Mouse (Mus musculus) embryo, embryonic 11 days (tissue): ENCODE measurements around the gene St8sia4.

Experiments
- DNase-seq: peaks from one replicate; pipeline ENCODE4 v3.0.0-alpha.2; 2015

Gene St8sia4

DNA sequence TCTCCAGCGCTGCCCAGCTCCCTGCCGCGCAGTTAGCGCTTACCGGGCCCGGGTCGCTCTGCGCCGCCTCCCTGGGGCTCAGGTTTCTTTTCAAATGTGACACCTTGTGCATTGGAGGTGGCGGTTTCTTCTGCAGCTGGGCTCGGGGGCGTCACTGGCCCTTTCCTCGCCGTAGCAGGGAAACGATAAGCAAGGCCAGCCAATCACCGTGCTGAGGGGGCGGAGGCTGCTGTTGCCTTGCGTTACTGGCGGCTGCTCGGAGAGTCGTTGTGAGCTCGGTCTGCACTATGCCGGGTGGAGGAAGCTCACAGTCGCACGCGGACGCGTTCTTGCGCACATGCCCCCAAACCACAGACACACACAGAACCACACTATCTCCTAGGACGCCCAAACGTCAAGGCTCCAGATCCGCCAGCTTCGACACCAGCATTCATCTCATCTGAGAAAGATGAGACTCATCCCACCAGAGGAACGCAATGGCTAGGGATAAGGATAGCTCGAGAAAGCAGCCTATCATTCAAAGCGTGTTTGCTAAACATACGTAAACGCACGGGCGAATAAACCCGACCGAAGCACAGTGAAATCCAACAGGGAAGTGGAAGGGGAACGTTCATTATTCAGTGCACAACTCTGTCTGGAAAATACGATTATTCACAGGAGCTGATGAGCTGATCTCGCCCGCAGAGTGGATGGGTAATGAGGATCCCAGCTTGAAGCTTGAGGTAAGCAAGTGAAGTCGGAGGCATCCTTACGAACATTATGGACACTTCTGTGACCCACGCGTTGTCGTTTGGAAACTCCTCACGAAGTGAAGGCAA, at the start of gene St8sia4:
St8sia4 (minus strand) TSS at position 137 of the 818 bp plus-strand sequence.
- DNase-seq, result peak; percentile 93

DNA sequence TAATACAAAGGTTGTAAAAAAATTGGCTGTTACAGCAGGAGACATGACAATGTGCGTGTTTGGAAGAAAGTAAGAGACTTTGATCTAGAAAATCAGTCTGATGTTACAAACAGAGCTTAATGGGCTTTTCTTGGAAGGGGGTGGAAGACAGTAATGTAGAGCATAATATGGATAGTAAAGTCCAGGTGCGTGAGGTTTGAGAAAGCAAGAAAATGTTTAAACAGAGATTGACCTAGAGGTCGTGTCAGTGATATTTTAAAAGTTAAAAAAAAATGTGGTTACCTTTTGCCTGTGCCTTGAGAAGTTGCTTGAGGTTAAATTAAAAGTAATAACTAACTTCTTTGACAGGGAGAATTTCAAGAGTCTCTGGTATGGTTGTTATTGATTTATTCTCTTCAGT, 41.8 kb upstream of the St8sia4 start:
- DNase-seq, result no peak

DNA sequence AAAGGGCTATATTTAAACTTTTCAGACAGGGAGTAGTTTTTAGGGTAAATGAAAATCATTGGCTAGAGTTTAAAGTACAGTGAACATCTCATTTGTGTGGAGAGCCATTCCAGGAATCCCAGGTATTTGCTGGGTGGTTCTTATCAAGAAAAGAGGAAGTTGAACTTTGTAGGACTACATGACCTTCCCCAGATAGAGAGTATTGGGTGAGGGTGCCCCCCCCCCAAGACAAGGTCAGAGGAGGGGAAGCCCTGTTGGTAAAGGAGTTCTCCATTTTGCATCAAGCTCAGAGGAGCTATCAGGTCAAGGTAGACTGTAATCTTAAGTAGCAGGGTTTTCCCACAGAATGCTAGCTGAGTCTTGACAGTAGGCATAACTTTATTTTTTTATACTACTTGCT, 32.5 kb upstream of the St8sia4 start:
- DNase-seq, result no peak

DNA sequence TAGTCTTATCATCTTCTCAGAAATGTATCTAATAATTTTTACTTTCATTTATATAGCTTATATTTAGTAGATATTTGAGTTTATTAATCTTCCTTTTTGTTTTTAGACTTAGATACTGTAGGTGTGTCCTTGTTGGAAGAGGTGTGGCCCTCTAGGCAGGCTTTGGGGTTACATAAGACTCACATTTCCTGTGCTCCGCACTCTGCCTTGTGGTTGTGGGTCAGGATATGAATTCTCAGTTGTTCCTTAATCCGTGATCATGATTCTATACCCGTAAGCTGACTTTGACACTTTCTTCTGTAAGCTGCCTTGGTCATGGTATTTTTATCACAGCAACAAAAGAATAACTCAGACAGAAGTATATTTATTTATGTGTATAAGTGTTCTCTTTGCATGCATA, 6.7 kb upstream of the St8sia4 start:
- DNase-seq, result no peak

DNA sequence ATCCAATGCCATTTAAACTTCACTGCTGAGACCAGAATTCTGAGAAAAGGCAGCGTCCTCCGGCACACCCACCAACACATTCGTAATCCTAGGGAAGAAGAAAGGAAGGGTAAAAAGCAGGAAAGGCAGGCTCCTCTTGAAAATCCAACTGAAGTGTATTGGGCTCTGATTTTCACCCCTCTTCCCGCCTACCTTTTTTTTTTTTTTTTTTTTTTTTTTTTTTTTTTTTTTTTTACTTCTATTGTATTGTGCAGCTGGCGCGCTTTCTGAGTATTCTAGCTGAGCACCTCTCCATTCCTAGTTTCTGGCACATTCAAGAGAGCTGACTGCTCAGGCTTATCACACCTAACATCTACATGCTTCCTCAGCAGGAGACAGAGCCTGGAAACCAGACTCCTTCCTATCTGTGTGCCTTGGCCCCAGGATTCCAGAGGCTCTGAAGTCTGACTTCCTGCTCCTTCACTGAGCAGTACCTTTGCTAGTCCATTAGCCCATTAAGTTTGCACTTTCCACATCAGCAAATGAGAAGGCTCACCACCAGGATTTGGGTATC, 958 bp upstream of the St8sia4 start:
- peak; percentile 44 for DNase-seq

DNA sequence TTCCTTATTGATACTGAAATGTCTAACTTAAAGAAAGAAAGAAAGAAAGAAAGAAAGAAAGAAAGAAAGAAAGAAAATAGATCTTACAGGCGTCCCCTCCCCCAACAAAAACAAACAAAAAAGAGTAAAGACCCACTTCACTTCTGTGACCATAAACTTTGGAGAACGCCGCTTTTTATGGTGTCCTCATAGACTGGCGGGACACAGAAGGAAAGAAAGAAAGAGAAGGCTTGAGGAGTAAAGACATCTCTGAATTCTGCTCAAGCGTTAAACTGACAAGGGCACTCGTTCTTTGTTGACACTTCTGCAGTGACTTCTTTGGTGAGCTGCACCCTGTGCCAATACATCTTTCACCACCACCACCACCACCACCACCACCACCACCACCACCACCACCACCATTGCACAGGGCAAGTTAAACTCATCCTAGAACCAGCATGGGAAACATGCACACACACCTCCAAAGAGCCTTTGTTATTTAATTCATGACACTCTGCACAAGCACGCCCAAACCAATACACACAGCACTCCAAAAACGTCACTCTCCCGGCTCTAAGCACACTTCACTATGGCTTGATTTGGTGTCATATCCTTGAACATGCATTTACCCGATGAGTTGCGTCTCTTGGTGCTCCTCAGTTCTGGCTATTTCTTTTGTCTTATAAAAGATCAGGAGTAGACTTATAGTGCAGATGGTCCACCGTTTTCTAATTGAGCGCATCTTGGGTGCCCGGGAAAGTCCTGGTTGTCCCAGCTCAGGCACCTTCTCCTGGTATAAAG, 640 bp downstream of the St8sia4 start:
- peak; percentile 20 for DNase-seq

DNA sequence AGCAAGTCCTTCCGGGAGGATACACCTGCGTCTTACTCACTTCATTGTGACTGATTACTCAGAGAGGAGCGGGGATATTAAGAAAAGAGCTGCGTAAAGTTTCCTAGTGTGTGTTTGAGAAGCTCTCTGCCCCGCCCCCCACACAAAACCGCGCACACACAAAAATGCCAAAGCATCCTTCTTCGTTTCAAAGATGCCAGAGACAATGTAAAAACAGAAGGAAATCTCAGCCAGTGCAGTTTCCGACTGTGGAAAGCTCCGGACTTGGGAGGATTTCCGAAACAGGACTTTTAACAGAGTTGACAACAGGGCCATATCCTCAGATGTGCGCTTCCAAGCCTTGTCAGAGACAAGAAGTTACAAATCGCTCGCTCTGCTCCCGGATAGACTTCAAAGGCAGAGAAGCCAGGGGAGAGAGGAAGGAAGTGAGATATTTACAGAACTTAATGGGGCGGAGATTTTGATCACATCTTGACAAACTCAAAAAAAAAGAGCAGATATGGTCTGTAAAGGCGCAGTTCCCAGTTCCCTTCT, 1.4 kb downstream of the St8sia4 start:
- DNase-seq, result peak; percentile 56

DNA sequence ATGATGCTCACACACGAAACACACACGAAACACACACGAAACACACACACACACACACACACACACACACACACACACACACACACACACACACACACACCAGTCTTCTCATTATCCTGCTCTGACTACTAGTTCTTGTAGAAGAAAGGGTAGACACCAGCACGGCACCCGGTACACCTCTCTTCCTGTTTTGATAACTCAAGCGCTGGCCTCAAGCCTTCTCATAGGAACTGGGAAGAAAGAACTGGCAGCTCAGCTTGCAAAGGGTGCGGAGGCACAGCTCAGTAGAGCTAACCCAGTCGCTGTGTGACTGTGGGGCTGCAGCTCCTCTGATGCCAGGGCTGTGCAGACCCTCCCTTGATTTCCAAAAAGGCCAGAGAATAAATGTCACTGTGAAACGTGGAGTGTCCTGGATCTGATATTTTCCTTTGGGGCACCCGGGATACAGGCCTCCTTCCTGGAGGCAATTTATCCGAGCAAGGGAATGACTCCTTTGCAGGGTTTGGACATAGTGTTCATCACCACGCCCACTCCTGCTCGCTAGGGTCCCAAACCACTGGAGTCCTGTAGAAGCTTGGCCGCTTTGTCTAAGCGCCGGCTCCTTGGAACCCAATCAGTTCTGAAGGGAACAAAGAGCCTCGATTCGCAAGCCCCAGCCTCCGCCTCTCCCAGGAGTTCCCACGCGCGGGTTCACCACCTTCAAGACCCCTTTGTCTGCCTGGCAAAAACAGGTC, 2.2 kb downstream of the St8sia4 start:
- peak; percentile 54 for DNase-seq

DNA sequence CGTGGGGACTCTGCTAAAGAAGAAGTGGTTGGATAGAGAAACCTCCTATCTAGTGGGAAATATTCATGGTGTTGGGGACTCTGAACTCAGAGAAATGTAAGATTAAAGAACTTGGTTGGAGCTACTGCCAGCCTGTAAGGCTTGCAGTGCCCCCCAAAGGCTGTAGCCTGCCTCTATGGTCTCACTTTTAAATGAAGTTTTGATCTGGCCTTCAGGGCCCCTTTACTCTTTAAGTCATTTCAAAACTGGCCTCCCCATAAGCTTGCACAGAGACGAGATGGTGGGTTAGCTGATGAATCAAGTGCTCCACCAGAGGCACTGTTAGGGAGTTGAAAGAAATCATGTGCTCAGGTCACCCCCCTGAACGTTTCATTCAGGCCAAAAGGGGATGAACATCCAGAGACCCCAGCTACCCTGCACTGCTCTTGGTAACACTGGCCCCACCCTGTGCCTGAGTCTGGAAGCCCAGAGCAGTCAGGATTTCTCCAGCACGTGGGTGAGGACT, 3.0 kb downstream of the St8sia4 start:
- peak; percentile 22 for DNase-seq

DNA sequence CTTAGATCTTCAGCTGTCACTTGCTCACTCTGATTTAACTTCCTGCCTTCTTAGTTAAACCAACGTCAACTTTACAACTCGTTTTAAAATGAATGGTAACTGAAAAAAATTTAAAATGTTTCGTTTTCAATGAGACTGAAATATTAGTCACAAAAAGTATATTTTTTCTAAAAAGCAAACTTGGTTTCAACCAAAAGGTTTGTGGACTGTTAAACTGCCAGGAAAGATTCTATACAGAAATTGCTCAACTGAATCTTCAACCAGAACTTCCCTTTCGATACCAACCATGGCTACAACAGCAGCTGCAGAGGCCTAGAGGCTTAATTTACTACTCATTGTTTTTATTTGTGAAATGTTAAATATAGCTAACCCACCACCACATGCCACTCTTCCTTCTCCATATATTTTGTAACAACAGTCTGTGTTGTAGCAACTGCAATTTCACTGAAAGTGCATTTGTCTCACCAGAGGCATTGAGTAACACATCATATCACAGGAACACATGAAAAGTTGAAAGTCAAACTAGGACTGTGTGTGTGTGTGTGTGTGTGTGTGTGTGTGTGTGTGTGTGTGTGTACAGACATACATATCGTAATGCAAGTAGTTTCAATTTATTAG, 10.2 kb downstream of the St8sia4 start:
- no peak for DNase-seq

DNA sequence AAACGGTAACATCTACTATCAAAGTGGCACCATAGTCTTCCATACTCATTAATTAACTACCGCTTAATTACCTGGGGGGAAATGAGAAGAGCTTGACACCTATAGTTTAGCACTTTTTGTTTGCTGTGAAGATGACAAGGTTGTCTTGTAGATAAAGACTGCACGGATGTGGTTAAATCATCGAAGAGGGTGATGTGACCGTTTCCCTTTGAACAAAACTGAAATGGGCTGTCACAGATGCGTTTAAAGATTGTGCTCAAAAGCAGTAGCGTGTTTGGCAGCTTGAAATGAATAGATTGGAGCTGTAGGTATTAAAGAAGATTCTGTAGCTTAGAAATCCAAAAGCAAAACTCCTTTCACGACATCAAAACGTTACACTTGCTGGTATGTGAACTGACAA, 11.8 kb downstream of the St8sia4 start:
- DNase-seq, result no peak

DNA sequence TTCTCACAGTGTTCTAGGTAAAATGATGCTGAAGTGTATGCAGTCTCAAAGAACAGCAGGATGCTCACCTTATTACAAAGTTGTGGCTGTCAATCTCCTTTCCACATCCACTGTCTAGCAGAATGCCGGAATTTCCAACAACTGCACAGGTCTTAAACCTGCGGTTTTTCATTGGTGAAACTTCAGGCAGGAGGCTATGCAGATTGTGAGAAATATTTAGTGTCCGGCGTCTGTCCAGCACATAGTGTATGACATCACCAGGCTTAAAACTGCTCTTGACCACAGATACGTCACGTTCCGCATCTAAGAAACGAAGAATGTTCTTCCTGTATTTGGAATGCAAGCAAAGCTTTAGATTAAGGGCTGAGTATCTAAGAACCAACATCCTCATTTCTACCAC, 13.9 kb downstream of the St8sia4 start:
- DNase-seq, result no peak

DNA sequence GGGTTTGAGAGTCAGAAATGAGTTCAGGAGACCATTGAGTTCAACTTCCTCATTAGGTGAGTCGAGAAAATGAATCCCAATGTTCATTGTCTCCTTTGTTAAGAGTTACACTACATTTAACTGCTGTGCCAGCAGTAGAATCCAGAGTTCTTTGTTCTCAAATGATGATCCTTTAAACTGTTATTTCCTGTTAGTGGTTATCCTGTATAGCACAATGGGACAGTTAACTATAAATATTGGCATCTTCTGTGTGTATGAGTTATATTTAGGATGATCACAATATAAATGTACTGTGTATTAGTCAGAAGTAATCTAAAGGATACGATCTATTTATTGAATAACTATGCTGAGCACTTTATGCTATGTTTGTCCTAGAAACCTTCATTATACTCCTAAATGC, 23.1 kb downstream of the St8sia4 start:
- DNase-seq, result no peak

DNA sequence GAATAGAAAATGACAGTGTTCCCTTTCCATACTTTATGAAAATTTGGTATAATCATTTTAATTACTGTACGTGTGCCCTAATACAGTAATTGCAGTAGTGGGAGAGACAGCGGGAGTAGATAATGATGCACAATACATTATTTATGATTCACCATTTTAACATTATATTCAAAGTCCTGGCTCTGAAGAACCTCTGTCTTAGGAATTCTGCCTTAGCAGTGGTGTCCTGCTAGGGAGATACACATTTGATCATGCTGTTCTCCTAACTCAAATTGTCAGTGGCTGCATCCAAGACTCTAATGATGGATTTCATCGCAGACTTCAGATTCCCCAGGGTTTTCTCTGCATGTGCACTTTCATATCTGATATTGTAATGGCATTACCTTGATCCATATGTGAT, 28.4 kb downstream of the St8sia4 start:
- no peak for DNase-seq

DNA sequence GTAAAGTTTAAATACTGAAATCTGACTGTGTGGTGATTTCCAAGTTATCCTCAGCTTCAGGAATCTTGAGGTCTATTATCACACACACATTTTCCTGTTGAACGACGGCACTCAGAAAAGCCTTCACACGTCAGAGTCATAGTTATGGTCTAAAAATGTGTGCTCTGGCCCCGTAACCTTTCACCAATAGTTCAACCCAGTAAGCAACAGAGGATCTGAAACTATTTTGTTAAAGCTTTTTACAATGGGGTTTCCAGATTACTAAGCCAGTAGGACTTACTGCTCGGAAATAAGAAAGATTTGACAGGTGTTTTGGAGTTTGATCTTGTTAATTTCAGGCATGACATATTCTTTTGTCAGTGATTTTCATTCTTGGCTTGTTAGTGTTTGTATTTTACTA, 43.0 kb downstream of the St8sia4 start:
- no peak for DNase-seq

DNA sequence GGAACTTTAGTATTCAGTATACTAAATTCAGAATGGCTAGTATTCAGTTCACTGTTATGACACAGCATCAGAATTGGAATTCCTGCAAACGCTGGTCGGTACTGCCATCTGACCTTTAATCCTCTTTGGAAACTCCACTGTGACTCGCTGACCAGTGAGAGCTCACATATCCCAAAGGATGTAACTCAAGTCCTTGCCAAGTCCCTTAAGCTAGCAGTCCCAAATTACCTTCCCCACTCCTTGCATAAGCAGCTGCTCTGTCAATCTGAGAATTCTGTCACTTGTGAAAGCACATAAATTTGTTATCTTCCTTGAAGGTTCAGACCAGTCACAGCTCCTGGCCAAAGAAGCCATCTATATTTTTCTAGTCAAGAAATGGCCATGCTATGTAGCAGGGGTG, 48.7 kb downstream of the St8sia4 start:
- peak; percentile 4 for DNase-seq

DNA sequence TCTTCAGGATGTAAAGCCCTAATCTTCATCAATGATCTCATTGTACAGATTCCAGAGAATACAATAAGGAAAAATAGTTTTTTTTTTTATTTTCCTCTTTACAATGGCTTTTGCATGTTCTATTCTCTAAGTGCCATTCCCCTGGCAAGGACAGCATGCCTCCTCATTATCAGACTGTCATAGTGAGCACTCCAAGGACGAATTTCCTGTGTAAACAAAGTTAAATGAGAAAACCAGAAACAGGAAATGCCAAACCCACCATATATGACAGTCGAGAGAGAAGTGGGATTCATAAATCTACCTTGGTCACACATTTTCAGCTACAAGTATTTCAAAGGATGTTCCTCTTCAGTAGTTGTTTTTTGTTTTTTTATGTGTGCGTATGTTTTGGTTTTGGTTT, 49.2 kb downstream of the St8sia4 start:
- DNase-seq, result no peak

DNA sequence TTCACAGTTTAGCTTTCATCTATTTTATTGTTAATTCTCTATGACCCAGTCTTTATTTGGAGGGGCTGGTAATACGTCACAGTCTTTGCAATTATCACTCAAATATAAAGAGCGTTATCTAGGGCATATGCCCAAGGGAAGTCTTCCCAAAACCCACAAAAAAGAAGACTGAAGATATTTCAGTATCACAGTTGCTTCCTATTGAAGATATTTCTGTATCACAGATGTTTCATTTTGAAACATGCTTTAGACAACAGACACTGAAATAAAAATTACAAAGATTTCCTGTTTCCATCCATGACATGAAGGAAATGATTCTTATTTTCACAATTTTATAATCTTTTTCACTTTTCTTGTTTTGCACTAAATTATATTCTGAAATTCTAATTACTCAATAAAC, 57.4 kb downstream of the St8sia4 start:
- DNase-seq, result no peak

DNA sequence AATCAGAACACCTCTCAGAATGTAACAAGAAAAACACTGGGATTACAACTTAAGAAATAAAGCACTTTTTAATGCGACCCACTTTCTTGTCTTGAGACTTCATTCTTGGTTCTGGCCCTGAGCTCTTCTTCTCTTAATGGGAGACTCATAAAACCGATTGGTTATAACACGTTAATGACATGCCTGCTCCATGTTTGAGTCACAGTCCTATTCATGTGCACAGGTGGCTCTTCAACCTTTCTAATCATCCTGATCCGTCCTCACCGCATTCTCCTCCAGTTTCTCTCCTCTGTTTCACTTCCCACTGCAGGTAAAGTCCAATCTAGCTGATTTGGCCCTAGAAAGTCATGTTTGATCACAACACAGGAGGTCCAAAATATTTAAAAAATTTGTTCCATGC, 58.3 kb downstream of the St8sia4 start:
- no peak for DNase-seq

DNA sequence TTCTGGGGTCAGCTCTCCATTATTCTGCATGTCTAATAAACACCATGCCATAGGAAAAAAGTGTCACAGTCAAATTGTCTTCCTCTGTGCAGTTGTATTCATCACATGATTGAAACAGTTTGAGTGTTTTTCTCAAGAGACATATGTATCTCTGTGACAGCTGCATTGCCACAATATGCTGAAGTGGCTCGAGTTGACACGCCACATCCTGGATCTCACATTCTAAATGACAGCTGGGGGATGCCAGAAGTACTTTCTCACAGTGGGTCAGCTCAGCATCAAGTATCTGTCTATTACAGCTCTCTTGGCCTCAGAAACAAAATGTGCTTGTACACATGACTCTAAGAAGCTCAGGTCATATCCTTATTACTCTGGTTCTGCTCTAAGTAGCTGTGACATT, 61.9 kb downstream of the St8sia4 start:
- DNase-seq, result no peak

DNA sequence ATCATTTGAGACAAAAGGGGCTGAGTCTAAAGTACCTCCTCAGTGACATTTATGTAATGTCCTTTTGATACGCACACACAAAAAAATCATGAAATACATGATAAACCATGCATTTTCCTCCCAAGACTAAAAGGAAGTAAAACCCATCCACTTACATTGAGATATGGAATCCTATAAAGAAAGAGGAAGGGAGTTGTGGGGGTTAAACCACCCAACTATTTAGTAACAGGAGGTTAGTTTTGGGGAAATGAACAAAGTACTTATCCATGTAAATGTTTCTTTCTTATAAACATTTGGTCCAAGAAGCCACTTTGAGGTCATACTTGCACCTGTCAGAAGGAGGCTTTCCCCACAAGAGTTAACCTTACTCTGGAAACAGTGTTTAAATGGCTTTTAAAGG, 69.3 kb downstream of the St8sia4 start:
- DNase-seq, result no peak

DNA sequence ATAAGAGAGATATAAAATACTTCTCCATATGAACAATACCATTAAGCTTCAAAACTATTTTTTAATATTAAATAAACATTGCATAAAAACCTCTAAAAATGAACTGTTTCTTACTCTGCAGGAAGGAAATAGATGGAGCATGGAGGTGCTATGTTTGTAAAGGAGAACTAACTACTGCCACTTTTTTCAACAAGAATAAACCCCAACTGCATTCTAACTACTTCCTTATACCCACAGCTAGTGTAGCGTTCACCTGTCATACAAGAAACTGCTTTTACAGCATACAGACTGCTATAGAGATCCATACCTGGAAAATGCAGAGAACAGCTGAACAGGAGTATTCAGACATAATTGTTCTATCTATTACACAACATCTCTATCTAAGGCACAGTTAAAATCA, 70.5 kb downstream of the St8sia4 start:
- no peak for DNase-seq
